Mouse (Mus musculus) CD4-positive, CD25-positive, alpha-beta regulatory T cell, adult 2 months (primary cell): Measurements from ENCODE around the gene Slc35e2.

Source experiments
- DNase-seq: peaks from one replicate; pipeline ENCODE4 v3.0.0-alpha.2; 2012; ENCODE audit warnings: low read depth, low spot score

Slc35e2 gene

GRCm38 (mm10) chr4:155575521-155575920 lies 25.7 kb upstream of the Slc35e2 start:
- DNase-seq = no peak

GRCm38 (mm10) chr4:155577132-155577531 lies 24.1 kb upstream of the Slc35e2 start:
- DNase-seq = no peak

GRCm38 (mm10) chr4:155577741-155578140 lies 23.5 kb upstream of the Slc35e2 start:
- DNase-seq = no peak

GRCm38 (mm10) chr4:155578336-155579125 lies 22.7 kb upstream of the Slc35e2 start:
- DNase-seq = no peak

GRCm38 (mm10) chr4:155580420-155580819 lies 20.8 kb upstream of the Slc35e2 start:
- peak; percentile 66 for DNase-seq

- no peak for DNase-seq
Observed at GRCm38 (mm10) chr4:155582279-155582905, 18.8 kb upstream of the Slc35e2 start.

- DNase-seq = no peak
Observed at GRCm38 (mm10) chr4:155589356-155589755, 11.9 kb upstream of the Slc35e2 start.

- DNase-seq = no peak
Observed at GRCm38 (mm10) chr4:155591012-155591719, 10.1 kb upstream of the Slc35e2 start.

GRCm38 (mm10) chr4:155593780-155594179 lies 7.4 kb upstream of the Slc35e2 start:
- DNase-seq = no peak

- no peak for DNase-seq
Observed at GRCm38 (mm10) chr4:155595777-155596176, 5.4 kb upstream of the Slc35e2 start.

GRCm38 (mm10) chr4:155596606-155597005 lies 4.6 kb upstream of the Slc35e2 start:
- DNase-seq = no peak

- DNase-seq = no peak
Observed at GRCm38 (mm10) chr4:155598536-155598935, 2.7 kb upstream of the Slc35e2 start.

GRCm38 (mm10) chr4:155599901-155600825 lies 1.1 kb upstream of the Slc35e2 start:
- peak; percentile 62 for DNase-seq

GRCm38 (mm10) chr4:155601997-155602456 lies 811 bp downstream of the Slc35e2 start:
- no peak for DNase-seq

- DNase-seq = no peak
Observed at GRCm38 (mm10) chr4:155602753-155603152, 1.5 kb downstream of the Slc35e2 start.

GRCm38 (mm10) chr4:155603801-155604200 lies 2.6 kb downstream of the Slc35e2 start:
- DNase-seq = no peak

- no peak for DNase-seq
Observed at GRCm38 (mm10) chr4:155605132-155605531, 3.9 kb downstream of the Slc35e2 start.

GRCm38 (mm10) chr4:155606825-155607224 lies 5.6 kb downstream of the Slc35e2 start:
- no peak for DNase-seq

- no peak for DNase-seq
Observed at GRCm38 (mm10) chr4:155611860-155612259, 10.6 kb downstream of the Slc35e2 start.

- DNase-seq = no peak
Observed at GRCm38 (mm10) chr4:155613264-155613663, 12.0 kb downstream of the Slc35e2 start.

- DNase-seq = no peak
Observed at GRCm38 (mm10) chr4:155618321-155618720, 17.1 kb downstream of the Slc35e2 start.
